Mouse (Mus musculus) E14TG2a.4 (cell line): ENCODE results near the gene Cdk6.
"Not testable (repeated sequence)": the region's sequence is repeated elsewhere in the genome, so short reads cannot be mapped to it uniquely, and the experiment has no call there.

ENCODE experiments used
- H3K27me3 ChIP-seq: 2 replicates; pipeline ENCODE4 v1.6.1; 2014; ENCODE audit warnings: low read length, control low read depth; ENCODE audit not compliant: insufficient read depth
- H3K36me3 ChIP-seq: 2 replicates; pipeline ENCODE4 v1.6.1; 2014; ENCODE audit warnings: low read length, control low read depth; ENCODE audit not compliant: insufficient read depth
- H3K4me1 ChIP-seq: replicated peaks from 2 replicates; pipeline ENCODE4 v1.6.1; 2014; ENCODE audit warnings: low read depth, low read length, control low read depth
- H3K4me3 ChIP-seq: replicated peaks from 2 replicates; pipeline ENCODE4 v1.5.1; 2014; ENCODE audit warnings: mild to moderate bottlenecking, low read length
- H3K9me3 ChIP-seq: 2 replicates; pipeline ENCODE4 v1.6.1; 2014; ENCODE audit warnings: low read length, control low read depth
- CTCF ChIP-seq: conservative IDR thresholded peaks from 2 replicates; pipeline ENCODE4 v1.5.1; 2014; ENCODE audit warnings: low read length
- NANOG ChIP-seq: IDR thresholded peaks from 2 replicates; pipeline ENCODE4 v1.6.1; 2014; ENCODE audit warnings: borderline replicate concordance, low read length, mixed read lengths
- POU5F1 ChIP-seq: IDR thresholded peaks from 2 replicates; pipeline ENCODE4 v1.6.1; 2014; ENCODE audit warnings: low read length, borderline replicate concordance

The Cdk6 gene

DNA sequence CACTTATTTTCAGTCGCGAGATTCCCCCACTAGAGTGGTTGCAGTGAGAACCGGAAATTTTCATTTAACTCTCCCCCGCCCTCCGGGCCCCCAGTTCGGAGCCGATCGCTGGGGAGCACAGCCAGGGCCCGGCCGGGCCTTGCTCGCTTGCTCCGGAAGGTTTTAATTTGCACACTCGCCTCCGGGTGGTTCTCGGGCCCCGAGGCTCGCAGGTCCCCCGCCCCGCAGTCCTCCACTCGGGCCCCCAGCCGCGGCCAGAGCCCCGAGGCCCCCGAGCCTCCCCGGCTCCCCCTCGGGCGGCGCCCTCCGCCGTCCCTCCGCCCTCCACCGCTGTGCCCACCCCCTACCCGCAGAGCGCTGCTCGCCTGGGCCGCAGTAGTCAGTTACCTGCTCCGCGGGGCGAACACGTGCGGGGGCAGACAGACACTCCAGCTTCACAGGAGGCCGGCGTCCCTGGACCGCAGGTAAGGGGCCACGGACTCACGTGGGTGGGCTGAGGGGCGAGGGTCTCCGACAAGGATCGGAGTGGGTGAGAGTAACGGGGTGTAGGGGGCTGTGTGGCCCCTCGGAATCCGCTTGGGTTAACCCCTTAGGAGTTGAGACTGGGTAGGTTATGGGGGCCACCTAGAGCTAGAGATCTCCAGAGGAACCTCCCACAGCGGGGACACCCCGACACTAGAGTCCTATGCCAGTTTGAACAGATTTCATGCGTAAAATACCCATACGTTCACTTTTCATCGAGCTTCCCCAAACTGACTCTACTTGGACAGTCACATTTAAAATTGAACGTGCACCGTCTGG is at the start of gene Cdk6:
Gene Cdk6, plus strand, starts transcription at position 375 of the 801 bp plus-strand sequence.
- Histone ChIP-seq H3K9me3 (no peaks in the 10 kb centered on the region), H3K36me3 (peaks cover 4% of the 10 kb centered on the region; the same call in 1 of the 2 replicates), H3K27me3 (peaks cover 4% of the 10 kb centered on the region), H3K4me1 (peaks cover 18% of the 10 kb centered on the region), H3K4me3 (peak within 1 kb of the TSS; percentile 89)
- no peak for TF ChIP-seq CTCF
- no peak for TF ChIP-seq POU5F1
- TF ChIP-seq NANOG: no peak

DNA sequence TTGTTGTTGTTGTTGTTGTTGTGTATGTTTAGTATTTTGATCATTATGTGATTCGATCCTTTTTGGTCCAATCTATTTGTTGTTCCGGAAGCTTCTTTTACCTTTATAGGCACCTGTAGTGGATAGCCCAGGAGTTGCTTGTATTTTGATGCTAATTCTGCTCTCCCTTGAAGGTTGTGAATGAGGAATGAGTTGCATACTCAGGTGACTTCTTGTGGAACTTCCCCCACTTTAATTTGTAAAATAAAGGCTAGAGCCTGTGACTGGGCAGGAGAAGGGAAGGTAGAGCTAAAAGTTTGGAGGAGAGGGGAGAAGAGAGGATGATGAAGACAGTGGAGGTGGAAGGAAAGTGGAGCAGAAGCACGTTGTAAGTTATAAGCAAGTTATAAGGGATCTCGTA is 47.6 kb upstream of the Cdk6 start:
- Histone ChIP-seq H3K4me3 (peak overlapping the region; percentile 54), H3K27me3 (no peaks in the 10 kb centered on the region), H3K9me3 (no peaks in the 10 kb centered on the region), H3K36me3 (no peaks in the 10 kb centered on the region), H3K4me1 (peaks cover 46% of the 10 kb centered on the region)
- TF ChIP-seq POU5F1 (no peak), NANOG (peak; percentile 71; the same call in 1 of the 2 replicates), CTCF (no peak)

DNA sequence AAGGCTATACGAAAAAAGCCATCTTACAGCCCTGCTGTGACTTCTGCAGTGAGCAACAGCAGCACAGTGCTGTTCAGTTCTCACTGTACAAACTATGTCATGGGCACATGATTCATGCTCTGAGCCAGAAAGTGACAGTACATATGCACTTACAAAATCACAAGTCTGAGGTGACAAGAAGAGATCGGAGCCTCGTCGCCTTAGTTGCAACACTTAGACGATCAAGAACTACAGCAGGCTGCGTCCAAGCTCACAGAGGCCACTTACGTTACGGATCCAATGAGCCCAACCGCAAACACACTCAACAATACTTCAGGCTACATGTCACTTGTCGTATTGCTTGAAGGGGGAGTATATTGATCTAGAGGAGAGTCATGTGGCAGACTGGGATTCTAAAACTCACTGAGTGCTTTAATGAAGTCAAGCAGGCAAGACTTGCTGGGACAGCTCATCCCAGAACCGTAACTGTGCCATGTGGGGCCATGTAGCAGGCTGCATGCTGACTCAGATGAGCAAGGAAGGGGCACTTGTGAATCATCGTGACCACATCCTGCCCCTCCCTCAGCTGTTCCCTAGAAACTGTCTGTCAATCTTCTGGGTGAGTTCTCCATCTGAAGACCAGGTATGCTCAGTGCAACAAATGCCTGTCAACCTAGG is 40.4 kb upstream of the Cdk6 start:
- Histone ChIP-seq H3K4me3 (no peak overlapping the region), H3K36me3 (no peaks in the 10 kb centered on the region)
- TF ChIP-seq NANOG (no peak), POU5F1 (no peak), CTCF (no peak)

DNA sequence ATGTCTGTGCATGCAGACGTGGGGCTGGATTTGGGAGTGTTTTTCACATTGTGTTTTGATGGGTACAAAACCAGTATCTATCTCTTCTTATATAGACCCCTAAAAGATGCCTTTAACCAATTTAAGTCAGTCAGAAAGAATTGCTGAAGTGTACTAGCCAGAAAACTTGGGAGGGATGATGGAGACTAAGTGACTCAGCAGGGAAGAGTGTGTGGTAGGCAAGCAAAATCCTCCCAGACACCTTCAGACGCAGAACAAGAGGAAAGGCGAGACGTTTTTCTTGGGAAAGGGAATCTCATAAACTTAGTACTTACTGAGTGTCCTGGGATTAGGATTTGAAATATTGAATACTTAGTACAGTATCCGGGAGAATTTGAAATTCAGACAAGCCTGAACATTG is 39.8 kb upstream of the Cdk6 start:
- Histone ChIP-seq H3K36me3 (no peaks in the 10 kb centered on the region), H3K27me3 (no peaks in the 10 kb centered on the region), H3K9me3 (no peaks in the 10 kb centered on the region), H3K4me1 (peaks cover 17% of the 10 kb centered on the region), H3K4me3 (no peak overlapping the region)
- TF ChIP-seq NANOG (no peak), POU5F1 (no peak), CTCF (no peak)

More for the DNA sequence above, 40.4 kb upstream of the Cdk6 start:
- Histone ChIP-seq H3K27me3 (no peaks in the 10 kb centered on the region), H3K4me1 (peaks cover 11% of the 10 kb centered on the region), H3K9me3 (no peaks in the 10 kb centered on the region)

DNA sequence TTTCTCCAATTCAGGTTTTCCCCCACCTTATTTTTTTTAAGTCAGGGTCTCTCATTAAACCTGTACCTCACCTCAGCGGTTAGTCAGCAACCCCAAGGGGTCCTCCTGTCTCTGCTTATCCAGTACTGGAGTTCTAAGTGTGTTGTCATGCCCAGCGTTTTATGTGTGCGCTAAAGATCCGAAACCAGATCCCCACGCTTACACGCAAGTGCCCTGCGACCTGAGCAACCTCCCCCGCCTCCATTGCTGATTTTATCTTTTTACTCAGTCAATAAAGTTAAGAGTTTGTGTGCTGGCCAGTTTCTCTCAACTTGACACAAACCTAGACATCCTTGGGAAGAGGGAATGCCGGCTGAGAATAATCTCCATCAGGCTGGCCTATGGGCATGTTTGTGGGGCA is 37.4 kb upstream of the Cdk6 start:
- no peaks in the 10 kb centered on the region for H3K36me3 ChIP-seq
- no peaks in the 10 kb centered on the region for H3K27me3 ChIP-seq
- no peak overlapping the region for H3K4me3 ChIP-seq
- no peaks in the 10 kb centered on the region for H3K9me3 ChIP-seq
- peaks cover 39% of the 10 kb centered on the region for H3K4me1 ChIP-seq
- TF ChIP-seq POU5F1: no peak
- TF ChIP-seq NANOG: no peak
- TF ChIP-seq CTCF: no peak

DNA sequence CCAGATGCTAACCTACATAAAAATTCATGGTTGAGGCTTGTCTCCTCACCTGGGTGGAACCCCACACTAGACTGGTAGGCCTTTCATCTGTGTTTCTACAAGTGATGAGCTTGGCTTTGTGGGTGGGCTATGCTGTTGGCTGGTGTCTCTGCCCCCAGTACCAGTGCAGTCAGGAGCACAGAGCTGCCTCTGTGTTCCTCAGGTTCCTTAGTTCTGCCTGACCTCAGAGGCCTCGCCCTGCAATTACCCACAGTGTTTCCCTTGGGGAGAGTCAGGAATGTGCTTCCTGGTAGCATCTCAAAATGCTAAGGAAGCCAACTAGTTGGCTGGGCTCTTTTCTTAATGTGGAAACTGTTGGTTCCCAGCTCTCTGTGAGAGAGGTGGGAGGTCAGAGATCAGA is 35.1 kb upstream of the Cdk6 start:
- Histone ChIP-seq H3K4me1 (peaks cover 54% of the 10 kb centered on the region), H3K9me3 (no peaks in the 10 kb centered on the region), H3K36me3 (no peaks in the 10 kb centered on the region), H3K4me3 (no peak overlapping the region), H3K27me3 (no peaks in the 10 kb centered on the region)
- no peak for TF ChIP-seq CTCF
- no peak for TF ChIP-seq NANOG
- no peak for TF ChIP-seq POU5F1

DNA sequence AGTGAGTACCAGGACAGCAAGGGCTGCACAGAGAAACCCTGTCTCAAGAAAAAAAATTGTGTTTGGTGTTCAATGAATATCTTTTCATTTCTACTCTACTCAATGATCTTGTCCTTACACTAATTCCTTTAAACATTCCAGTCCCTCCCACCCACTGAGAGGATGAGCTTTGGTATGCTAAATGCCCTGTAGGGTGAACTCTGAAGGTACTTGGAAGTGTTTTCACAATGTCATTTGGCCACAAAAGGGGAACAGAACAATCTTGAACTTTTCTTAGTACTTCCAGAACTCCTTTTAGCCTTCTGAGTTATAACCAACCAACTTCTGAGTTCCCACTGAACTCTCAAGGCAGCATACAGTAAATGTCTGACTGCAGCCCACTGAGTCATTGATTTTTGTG is 32.2 kb upstream of the Cdk6 start:
- H3K9me3 ChIP-seq: no peaks in the 10 kb centered on the region
- H3K4me3 ChIP-seq: no peak overlapping the region
- peaks cover 49% of the 10 kb centered on the region for H3K4me1 ChIP-seq
- H3K36me3 ChIP-seq: no peaks in the 10 kb centered on the region
- TF ChIP-seq NANOG (peak; percentile 46; the same call in 1 of the 2 replicates), CTCF (no peak), POU5F1 (no peak)
- no peaks in the 10 kb centered on the region for H3K27me3 ChIP-seq

DNA sequence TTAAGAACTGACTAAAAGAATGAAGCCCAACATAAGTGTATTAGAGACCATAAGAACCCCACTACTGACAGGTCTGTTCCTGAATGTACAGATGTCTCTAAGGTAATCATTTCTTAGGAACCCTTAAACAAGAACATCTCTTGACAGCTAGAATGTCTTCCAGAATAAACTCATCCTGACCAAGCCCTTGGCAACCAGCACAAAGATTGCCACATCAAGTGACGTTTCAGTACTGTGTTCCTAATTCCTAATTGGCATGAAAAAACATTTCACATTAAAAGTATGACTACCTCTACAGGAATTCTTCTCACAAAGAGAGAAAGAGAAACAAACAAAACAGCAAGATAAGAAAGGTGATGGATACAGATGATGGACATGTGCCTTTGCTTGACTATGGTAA is 31.7 kb upstream of the Cdk6 start:
- Histone ChIP-seq H3K9me3 (no peaks in the 10 kb centered on the region), H3K36me3 (no peaks in the 10 kb centered on the region), H3K4me3 (no peak overlapping the region), H3K4me1 (peaks cover 49% of the 10 kb centered on the region), H3K27me3 (no peaks in the 10 kb centered on the region)
- TF ChIP-seq NANOG: no peak
- no peak for TF ChIP-seq POU5F1
- no peak for TF ChIP-seq CTCF

DNA sequence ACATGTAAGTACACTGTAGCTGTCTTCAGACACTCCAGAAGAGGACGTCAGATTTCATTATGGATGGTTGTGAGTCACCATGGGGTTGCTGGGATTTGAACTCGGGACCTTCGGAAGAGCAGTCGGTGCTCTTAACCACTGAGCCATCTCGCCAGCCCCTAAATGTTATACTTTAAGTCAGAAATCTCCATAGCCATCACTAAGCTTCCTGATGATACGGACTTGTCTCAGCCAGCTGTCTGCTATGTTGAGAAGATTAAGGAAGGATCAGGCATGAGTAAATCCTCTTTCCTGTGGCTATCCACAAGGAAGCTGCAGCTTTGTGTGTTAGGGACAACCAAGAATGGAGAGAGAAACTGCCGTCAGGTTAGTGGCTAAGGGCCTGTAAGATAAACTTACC is 30.1 kb upstream of the Cdk6 start:
- H3K4me1 ChIP-seq: peaks cover 44% of the 10 kb centered on the region
- H3K9me3 ChIP-seq, H3K4me3 ChIP-seq, H3K36me3 ChIP-seq, H3K27me3 ChIP-seq: not testable (repeated sequence)

DNA sequence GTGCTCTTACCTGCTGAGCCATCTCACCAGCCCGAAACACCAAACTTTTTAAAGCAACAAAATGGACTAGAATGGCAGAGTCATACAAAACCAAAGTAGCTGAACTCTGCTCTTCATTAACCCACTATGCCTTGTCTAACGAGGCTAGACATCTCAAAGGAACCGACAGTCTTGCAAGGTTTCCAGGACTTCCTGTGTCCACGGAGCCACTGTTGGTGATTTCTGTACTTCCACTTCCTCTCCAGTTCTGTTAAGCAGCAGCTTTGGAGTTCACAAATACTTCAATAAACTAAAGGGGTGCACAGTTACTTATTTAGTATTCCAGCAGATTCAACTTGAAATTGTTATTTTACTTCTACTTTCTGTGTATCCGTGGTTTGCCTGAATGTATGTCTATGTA is 23.6 kb upstream of the Cdk6 start:
- H3K4me3 ChIP-seq, H3K27me3 ChIP-seq, H3K36me3 ChIP-seq, H3K9me3 ChIP-seq: not testable (repeated sequence)
- peaks cover 18% of the 10 kb centered on the region for H3K4me1 ChIP-seq
